Mouse (Mus musculus) hindbrain, embryonic 13.5 days (tissue): ENCODE results near the gene Sar1a. TPM values are rescaled to one million over a fixed set of nuclear protein-coding genes. Genes with fewer than 3 reads are reported as not detected.

Experiments
- ATAC-seq: fragments of 200-750 bp; cut with Nextera tagmentation; 2 replicates; pipeline ENCODE4 v1.8.0; 2017; ENCODE audit warnings: moderate TSS enrichment; ENCODE audit not compliant: low FRiP score
- H3K27ac ChIP-seq: fragments of 300-500 bp; sonication (generic); 2 replicates; pipeline ENCODE4 v1.5.1; 2015; ENCODE audit warnings: inconsistent platforms, mild to moderate bottlenecking, moderate library complexity
- H3K27me3 ChIP-seq: fragments of 300-500 bp; sonication (generic); 2 replicates; pipeline ENCODE4 v1.6.1; 2015; ENCODE audit warnings: mild to moderate bottlenecking, inconsistent platforms
- H3K36me3 ChIP-seq: fragments of 300-500 bp; sonication (generic); 2 replicates; pipeline ENCODE4 v1.6.1; 2015; ENCODE audit warnings: mild to moderate bottlenecking, inconsistent platforms
- H3K4me1 ChIP-seq: fragments of 300-500 bp; sonication (generic); replicated peaks from 2 replicates; pipeline ENCODE4 v1.6.1; 2015; ENCODE audit warnings: inconsistent platforms
- H3K4me2 ChIP-seq: fragments of 300-500 bp; sonication (generic); 2 replicates; pipeline ENCODE4 v1.6.1; 2015; ENCODE audit warnings: inconsistent platforms, mild to moderate bottlenecking, moderate library complexity
- H3K4me3 ChIP-seq: fragments of 300-500 bp; sonication (generic); 2 replicates; pipeline ENCODE4 v1.5.1; 2015; ENCODE audit warnings: mild to moderate bottlenecking, inconsistent platforms
- H3K9ac ChIP-seq: fragments of 300-500 bp; sonication (generic); 2 replicates; pipeline ENCODE4 v1.6.1; 2015; ENCODE audit warnings: mild to moderate bottlenecking, inconsistent platforms
- H3K9me3 ChIP-seq: fragments of 300-500 bp; sonication (generic); 2 replicates; pipeline ENCODE4 v1.6.1; 2016; ENCODE audit warnings: inconsistent platforms
- WGBS: fragments of 180-500 bp; shearing (Covaris S2); methylation state at CpG from one replicate; pipeline ENCODE4 v1.1.7; 2015; 5-methylcytosine and 5-hydroxymethylcytosine counted together
- polyA plus RNA-seq: library from polyadenylated mRNA; unstranded; fragments of >200 nt; fragmentation: Nextera tagmentation; extraction: Ambion mirVana; gene quantifications from 2 replicates; pipeline ENCODE4 v1.2.1, GENCODE M21; 2015

Gene Sar1a
- polyA plus RNA-seq, 1 experiment from 2014 or later: 201 TPM

DNA sequence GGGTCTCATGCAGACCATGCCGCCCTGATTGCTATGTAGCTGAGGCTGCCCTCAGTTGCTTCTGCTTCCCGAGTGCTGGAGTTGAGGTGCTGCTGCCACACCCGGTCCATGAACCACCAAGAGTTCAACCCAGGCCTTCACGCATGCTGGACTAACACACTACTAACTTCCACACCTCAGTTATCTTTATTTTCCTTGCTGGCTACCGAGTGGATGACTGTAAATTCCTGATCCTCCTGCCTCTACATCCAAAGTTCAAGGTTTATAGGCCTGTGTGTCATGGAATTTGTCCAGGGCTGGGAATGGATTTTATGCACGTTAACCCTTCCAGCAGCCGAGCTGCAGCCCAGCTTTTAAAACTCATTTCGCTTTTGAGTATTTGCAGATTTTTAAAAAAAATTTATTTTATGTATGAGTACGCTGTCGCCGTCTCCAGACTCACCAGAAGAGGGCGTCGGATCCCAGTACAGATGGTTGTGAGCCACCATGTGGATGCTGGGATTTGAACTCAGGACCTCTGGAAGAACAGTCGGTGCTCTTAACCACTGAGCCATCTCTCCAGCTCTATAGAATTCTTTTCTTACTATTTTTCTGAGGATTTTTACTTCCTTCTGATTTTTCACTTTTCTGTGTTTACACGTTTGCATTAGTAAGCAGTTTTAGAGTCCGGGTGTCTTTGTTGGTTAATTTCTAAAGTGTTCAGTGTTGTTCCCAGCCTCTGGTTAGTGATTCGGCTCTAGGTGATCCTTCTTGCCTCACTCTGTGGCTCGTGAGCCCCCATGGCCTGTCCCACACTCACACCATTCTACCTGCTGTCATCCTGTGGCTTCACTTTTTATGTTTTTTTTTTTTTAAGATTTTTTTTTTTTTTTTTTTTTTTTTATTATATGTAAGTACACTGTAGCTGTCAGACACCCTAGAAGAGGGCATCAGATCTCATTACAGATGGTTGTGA, 22.9 kb upstream of the Sar1a start:
- no peak overlapping the region for H3K9ac ChIP-seq
- no peak overlapping the region for H3K27ac ChIP-seq
- no peaks in the 10 kb centered on the region for H3K9me3 ChIP-seq
- 0 out of 2 replicates have a peak, but pooled peaks cover under 1% of the 10 kb centered on the region for H3K4me1 ChIP-seq
- no peak for ATAC-seq
- peaks cover 54% of the 10 kb centered on the region for H3K36me3 ChIP-seq
- H3K4me3 ChIP-seq: no peak overlapping the region
- H3K4me2 ChIP-seq: no peak overlapping the region
- WGBS: 93% methylated on average over 18 of the region's 18 CpGs
- no peaks in the 10 kb centered on the region for H3K27me3 ChIP-seq

DNA sequence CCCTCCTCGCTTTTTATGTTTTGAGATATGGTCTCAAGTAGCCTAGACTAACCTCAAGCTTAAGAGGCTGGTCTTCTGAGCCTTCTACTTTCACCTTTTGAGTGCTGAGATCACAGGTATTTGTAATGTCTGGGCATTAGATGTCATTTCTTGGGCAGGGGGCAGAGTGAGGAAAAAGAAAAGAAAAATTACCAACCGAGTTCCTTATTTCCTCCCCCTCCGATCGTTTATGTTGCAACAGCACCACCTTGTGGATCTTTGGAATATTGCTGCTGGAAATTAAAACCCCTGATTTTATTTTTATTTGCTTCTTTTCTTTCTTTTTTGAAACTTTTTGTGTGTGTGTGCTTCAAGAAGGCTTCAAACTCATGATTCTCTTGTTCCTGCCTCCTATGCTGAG, 22.1 kb upstream of the Sar1a start:
- H3K36me3 ChIP-seq: peaks cover 55% of the 10 kb centered on the region
- H3K9me3 ChIP-seq: no peaks in the 10 kb centered on the region
- no peak overlapping the region for H3K4me3 ChIP-seq
- 28% methylated on average over 4 of the region's 4 CpGs for whole genome bisulfite sequencing
- H3K27ac ChIP-seq: no peak overlapping the region
- no peak overlapping the region for H3K9ac ChIP-seq
- peaks cover 6% of the 10 kb centered on the region; the same call in 1 of the 2 replicates for H3K4me1 ChIP-seq
- no peaks in the 10 kb centered on the region for H3K27me3 ChIP-seq
- ATAC-seq: no peak
- no peak overlapping the region for H3K4me2 ChIP-seq

DNA sequence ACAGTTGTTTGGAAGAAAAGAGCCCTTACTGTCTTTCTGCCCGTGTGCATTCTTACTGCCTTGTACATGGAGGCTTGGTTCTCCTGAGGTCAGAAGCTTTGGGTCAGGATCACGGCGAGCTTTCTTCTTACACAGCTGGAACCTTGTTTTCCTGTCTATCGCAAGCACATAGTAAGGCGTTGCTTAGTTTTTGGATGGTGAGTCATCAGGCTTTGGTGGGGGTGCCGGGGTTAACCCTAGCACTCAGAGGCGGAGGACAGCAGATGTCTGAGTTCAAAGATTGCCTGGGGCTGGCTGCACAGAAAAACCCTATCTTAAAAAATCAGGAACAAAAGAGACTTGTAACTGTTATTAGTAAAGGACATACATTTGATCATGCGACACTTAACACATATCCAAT, 18.2 kb upstream of the Sar1a start:
- no peak overlapping the region for H3K4me3 ChIP-seq
- H3K27me3 ChIP-seq: no peaks in the 10 kb centered on the region
- no peak overlapping the region for H3K27ac ChIP-seq
- H3K4me2 ChIP-seq: no peak overlapping the region
- WGBS: 79% methylated on average over 8 of the region's 8 CpGs
- no peaks in the 10 kb centered on the region for H3K9me3 ChIP-seq
- ATAC-seq: no peak
- peaks cover 64% of the 10 kb centered on the region for H3K36me3 ChIP-seq
- peaks cover 6% of the 10 kb centered on the region; the same call in 1 of the 2 replicates for H3K4me1 ChIP-seq
- no peak overlapping the region for H3K9ac ChIP-seq

DNA sequence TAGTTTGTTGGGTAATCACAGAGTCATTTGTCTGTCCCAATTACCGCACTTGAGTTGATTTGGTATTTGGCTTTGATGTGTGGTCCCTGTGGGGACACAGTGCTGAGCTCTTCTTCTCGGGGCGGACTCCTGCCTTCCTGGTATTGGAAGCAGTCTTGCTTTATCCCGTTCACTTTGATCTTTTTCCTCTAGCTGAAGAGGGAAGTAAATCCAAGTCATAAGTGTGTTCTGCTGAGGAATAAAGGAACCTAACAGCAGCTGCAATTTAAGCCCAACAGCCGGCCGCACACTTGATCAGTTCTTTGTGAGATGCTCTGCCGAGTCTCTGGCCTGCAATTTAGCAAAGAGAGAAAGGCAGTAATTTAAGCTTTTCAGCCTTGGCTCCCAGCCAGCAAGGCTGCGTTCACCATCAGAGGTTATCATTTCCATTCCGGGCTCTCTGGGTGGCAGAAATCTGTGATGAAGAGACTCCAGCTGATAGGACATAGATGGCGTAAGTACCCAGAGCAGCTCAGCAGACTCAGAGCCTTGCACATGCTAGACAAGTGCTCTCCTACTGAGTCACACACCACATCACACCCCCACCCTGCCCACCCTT, 17.6 kb upstream of the Sar1a start:
- Histone ChIP-seq H3K9ac (0 out of 2 replicates have a peak overlapping the region, but pooled peaks have one; percentile 29), H3K4me1 (peaks cover 6% of the 10 kb centered on the region; the same call in 1 of the 2 replicates), H3K9me3 (no peaks in the 10 kb centered on the region), H3K27me3 (no peaks in the 10 kb centered on the region), H3K27ac (peak overlapping the region; percentile 66), H3K4me3 (no peak overlapping the region), H3K36me3 (peaks cover 69% of the 10 kb centered on the region), H3K4me2 (no peak overlapping the region)
- no peak for ATAC-seq
- 52% methylated on average over 10 of the region's 10 CpGs for WGBS

DNA sequence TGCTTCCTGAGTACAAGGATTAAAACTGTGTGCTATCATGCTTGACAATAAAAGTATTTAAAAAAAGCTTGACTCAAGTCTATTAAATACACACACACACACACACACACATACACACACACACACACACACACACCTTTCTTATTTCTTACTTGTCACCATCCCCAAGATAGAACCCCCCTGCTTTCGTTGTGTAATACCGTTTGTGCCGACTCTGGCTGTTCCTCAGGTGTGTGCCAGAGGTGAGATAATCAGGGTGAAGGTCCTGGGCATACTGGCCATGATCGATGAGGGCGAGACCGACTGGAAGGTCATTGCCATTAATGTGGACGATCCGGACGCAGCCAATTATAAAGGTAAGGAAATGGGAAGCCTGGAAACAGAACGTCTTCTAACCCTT, 15.0 kb upstream of the Sar1a start:
- no peak overlapping the region for H3K4me2 ChIP-seq
- H3K4me3 ChIP-seq: no peak overlapping the region
- no peak for ATAC-seq
- no peaks in the 10 kb centered on the region for H3K9me3 ChIP-seq
- no peak overlapping the region for H3K27ac ChIP-seq
- no peak overlapping the region for H3K9ac ChIP-seq
- WGBS: 95% methylated on average over 10 of the region's 10 CpGs
- no peaks in the 10 kb centered on the region for H3K27me3 ChIP-seq
- peaks cover 6% of the 10 kb centered on the region; the same call in 1 of the 2 replicates for H3K4me1 ChIP-seq
- peaks cover 85% of the 10 kb centered on the region for H3K36me3 ChIP-seq

DNA sequence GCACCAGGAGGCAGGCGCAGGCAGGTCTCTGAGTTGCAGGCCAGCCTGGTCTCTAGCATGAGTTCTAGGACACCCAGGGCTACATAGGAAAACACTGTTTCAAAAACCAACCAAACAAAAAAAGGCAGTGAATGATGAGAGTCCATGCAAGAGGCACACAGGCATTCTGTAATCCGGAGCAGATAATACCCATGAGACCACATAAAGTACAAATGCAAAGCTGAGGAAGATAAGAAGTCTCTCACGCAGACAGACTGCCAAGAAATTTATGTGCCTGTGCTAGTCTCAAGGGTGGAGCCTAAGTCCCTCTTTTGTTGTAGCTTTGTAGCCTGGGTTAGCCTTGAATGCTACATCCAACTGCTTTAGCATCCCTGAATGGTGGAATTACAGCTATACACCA, 14.4 kb upstream of the Sar1a start:
- no peak overlapping the region; the same call in 1 of the 2 replicates for H3K9ac ChIP-seq
- no peaks in the 10 kb centered on the region for H3K9me3 ChIP-seq
- no peak for ATAC-seq
- peaks cover 87% of the 10 kb centered on the region for H3K36me3 ChIP-seq
- H3K27me3 ChIP-seq: no peaks in the 10 kb centered on the region
- H3K4me2 ChIP-seq: no peak overlapping the region
- H3K27ac ChIP-seq: no peak overlapping the region
- H3K4me1 ChIP-seq: peaks cover 6% of the 10 kb centered on the region; the same call in 1 of the 2 replicates
- 88% methylated on average over 3 of the region's 3 CpGs for WGBS
- no peak overlapping the region for H3K4me3 ChIP-seq

DNA sequence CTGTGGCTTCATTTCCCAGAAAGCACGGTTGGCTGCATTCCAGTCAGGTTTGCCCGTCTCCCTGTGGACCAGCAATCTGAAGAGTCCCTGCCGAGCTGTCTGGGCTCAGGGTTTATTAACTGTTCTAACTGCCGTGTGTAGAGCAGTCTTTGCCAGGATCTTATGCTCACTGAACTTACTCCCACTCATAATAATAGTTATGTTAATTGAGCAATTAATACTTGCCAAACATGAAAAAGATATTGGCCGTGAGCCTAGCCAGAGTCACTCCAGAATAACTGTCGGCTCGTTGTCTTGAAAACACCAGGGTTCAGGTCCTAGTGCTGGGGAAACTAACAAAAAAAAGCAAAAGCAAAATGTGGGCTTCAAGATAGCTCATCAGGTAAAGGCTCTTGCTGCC, 10.8 kb upstream of the Sar1a start:
- H3K9me3 ChIP-seq: no peaks in the 10 kb centered on the region
- peak overlapping the region; percentile 50; the same call in 1 of the 2 replicates for H3K27ac ChIP-seq
- peaks cover 90% of the 10 kb centered on the region for H3K36me3 ChIP-seq
- no peak overlapping the region for H3K4me2 ChIP-seq
- peak; percentile 69; the same call in 1 of the 2 replicates for ATAC-seq
- no peaks in the 10 kb centered on the region for H3K4me1 ChIP-seq
- 53% methylated on average over 7 of the region's 7 CpGs for WGBS
- no peak overlapping the region for H3K9ac ChIP-seq
- H3K27me3 ChIP-seq: no peaks in the 10 kb centered on the region
- H3K4me3 ChIP-seq: no peak overlapping the region

DNA sequence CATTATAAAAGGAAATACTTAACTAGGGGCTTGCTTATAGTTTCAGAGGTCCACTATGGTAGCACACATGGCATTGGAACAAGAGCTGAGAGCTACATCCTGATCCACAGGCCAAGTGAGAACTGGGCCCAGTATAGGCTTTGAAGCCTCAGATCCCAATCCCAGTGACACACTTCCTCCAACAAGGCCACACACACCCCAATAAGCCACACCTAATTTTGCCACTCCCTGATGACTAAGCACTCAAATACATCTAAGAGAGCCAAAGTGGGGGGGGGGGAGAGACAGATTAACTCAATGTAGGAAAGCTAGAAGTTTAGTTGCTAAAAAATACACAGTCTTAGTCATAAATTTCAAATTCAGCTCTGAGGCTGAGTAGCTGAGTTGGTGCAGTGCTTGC, 10.2 kb upstream of the Sar1a start:
- H3K4me2 ChIP-seq: no peak overlapping the region

DNA sequence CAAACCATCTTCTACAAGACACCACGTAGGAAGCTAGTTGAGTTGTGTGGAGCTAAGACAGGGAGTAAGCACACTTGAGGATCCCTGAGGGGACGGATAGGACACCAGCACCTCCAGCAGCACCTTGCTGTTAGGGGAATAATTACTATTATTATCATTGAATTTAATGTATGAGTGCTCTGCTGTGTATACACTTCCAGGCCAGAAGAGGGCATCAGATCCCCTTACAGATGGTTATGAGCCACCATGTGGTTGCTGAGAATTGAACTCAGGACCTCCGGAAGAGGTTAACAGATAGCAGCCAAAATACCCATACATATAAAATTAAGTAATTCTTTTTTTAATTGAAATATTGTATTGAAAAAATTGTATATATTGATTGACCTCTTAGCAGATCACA, 9.3 kb upstream of the Sar1a start:
- Histone ChIP-seq H3K9me3 (no peaks in the 10 kb centered on the region), H3K27ac (no peak overlapping the region), H3K27me3 (no peaks in the 10 kb centered on the region), H3K4me2 (no peak overlapping the region), H3K36me3 (peaks cover 90% of the 10 kb centered on the region), H3K4me3 (no peak overlapping the region), H3K4me1 (no peaks in the 10 kb centered on the region), H3K9ac (no peak overlapping the region)
- WGBS: 99% methylated on average over 3 of the region's 3 CpGs
- ATAC-seq: no peak

More for the DNA sequence above, 10.2 kb upstream of the Sar1a start:
- H3K9ac ChIP-seq: no peak overlapping the region
- H3K9me3 ChIP-seq: no peaks in the 10 kb centered on the region
- H3K4me3 ChIP-seq: no peak overlapping the region
- no peak for ATAC-seq
- no peaks in the 10 kb centered on the region for H3K4me1 ChIP-seq
- peaks cover 90% of the 10 kb centered on the region for H3K36me3 ChIP-seq
- no peaks in the 10 kb centered on the region for H3K27me3 ChIP-seq
- H3K27ac ChIP-seq: no peak overlapping the region

DNA sequence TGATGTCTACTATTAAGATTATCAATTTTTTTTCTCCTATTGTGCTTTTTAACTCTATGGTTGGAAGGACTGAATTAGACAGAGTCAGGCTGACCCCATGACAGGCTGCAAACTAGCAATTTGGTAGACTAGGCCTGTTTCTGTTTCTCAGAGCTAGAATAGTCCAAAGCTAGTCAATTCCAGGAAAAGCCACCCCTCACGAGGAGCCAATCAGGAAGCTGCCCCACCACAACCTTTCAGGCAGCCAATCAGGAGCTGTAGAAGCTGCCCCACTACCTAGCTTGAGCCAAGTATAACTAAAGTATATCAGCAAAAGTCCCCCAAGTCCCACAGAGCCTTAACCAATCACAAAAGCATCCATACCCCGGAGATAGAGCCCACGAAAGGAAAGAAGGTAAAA, 4.2 kb upstream of the Sar1a start:
- peaks cover 12% of the 10 kb centered on the region for H3K4me1 ChIP-seq
- H3K4me2 ChIP-seq: no peak overlapping the region
- no peaks in the 10 kb centered on the region for H3K9me3 ChIP-seq
- H3K27me3 ChIP-seq: no peaks in the 10 kb centered on the region
- no peak overlapping the region for H3K27ac ChIP-seq
- no peak for ATAC-seq
- peaks cover 47% of the 10 kb centered on the region for H3K36me3 ChIP-seq
- 89% methylated on average over 3 of the region's 3 CpGs for WGBS
- no peak overlapping the region for H3K9ac ChIP-seq
- H3K4me3 ChIP-seq: no peak overlapping the region

DNA sequence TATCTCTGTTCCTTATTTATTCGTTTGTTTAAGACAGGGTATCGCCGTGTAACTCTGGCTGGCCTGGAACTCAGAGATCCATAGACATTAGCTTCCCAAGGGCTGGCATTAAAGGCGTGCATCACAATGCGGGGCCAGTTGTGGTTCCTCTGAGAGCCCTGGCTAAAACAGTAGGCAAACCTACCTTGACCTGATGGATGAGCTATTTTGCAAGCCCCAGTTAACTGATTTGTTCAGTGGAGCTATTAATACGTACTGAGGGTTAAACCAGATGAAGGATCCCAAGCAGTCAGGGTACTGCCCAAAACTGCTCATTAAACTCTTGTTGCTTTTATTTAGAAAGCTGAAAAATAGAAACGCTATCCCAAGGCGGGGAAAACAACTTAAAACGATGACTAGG, 554 bp upstream of the Sar1a start:
- no peak; the same call in 1 of the 2 replicates for ATAC-seq
- peak overlapping the region; percentile 80 for H3K9ac ChIP-seq
- H3K27ac ChIP-seq: peak overlapping the region; percentile 86
- H3K4me3 ChIP-seq: peak overlapping the region; percentile 94
- H3K4me1 ChIP-seq: peaks cover 30% of the 10 kb centered on the region
- H3K4me2 ChIP-seq: peak overlapping the region; percentile 59
- peaks cover 19% of the 10 kb centered on the region for H3K36me3 ChIP-seq
- no peaks in the 10 kb centered on the region for H3K9me3 ChIP-seq
- no peaks in the 10 kb centered on the region for H3K27me3 ChIP-seq
- WGBS: 36% methylated on average over 9 of the region's 9 CpGs

DNA sequence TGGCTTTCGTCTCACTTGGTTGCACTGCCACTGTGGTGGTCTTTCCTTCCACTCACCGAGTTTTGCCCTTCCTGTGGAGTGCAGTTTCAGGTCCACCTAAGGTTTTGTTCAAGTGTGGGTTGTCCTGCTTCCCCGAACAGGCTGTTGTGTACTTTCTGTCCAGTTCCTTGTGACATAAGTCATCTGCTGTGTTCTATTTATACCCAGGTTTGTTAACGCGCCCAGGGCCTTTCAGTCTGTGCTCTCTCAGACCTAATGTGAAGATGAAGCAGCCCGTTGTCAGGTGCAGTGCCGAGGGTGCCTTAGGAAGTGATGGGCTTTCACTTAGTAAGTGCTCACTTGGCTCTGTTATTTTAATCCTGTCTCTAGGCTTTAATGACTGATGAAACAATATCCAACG, 9.3 kb downstream of the Sar1a start:
- no peak overlapping the region for H3K27ac ChIP-seq
- peaks cover 81% of the 10 kb centered on the region for H3K36me3 ChIP-seq
- H3K9me3 ChIP-seq: no peaks in the 10 kb centered on the region
- 92% methylated on average over 8 of the region's 8 CpGs for WGBS
- no peak overlapping the region for H3K4me2 ChIP-seq
- no peaks in the 10 kb centered on the region for H3K27me3 ChIP-seq
- H3K4me3 ChIP-seq: no peak overlapping the region
- ATAC-seq: no peak
- no peak overlapping the region for H3K9ac ChIP-seq
- H3K4me1 ChIP-seq: no peaks in the 10 kb centered on the region
